Mouse (Mus musculus) hindbrain, embryonic 13.5 days (tissue): Measurements from ENCODE around the gene Pet117. TPM values are rescaled to one million over a fixed set of nuclear protein-coding genes. Genes with fewer than 3 reads are reported as not detected.
A peak's percentile ranks its signal among the peaks of the same experiment; 100 is the strongest.

ENCODE experiments used
- ATAC-seq: fragments of 200-750 bp; cut with Nextera tagmentation; 2 replicates; pipeline ENCODE4 v1.8.0; 2017; ENCODE audit warnings: moderate TSS enrichment; ENCODE audit not compliant: low FRiP score
- H3K27ac ChIP-seq: fragments of 300-500 bp; sonication (generic); 2 replicates; pipeline ENCODE4 v1.5.1; 2015; ENCODE audit warnings: inconsistent platforms, mild to moderate bottlenecking, moderate library complexity
- H3K27me3 ChIP-seq: fragments of 300-500 bp; sonication (generic); 2 replicates; pipeline ENCODE4 v1.6.1; 2015; ENCODE audit warnings: mild to moderate bottlenecking, inconsistent platforms
- H3K36me3 ChIP-seq: fragments of 300-500 bp; sonication (generic); 2 replicates; pipeline ENCODE4 v1.6.1; 2015; ENCODE audit warnings: mild to moderate bottlenecking, inconsistent platforms
- H3K4me1 ChIP-seq: fragments of 300-500 bp; sonication (generic); replicated peaks from 2 replicates; pipeline ENCODE4 v1.6.1; 2015; ENCODE audit warnings: inconsistent platforms
- H3K4me2 ChIP-seq: fragments of 300-500 bp; sonication (generic); 2 replicates; pipeline ENCODE4 v1.6.1; 2015; ENCODE audit warnings: inconsistent platforms, mild to moderate bottlenecking, moderate library complexity
- H3K4me3 ChIP-seq: fragments of 300-500 bp; sonication (generic); 2 replicates; pipeline ENCODE4 v1.5.1; 2015; ENCODE audit warnings: mild to moderate bottlenecking, inconsistent platforms
- H3K9ac ChIP-seq: fragments of 300-500 bp; sonication (generic); 2 replicates; pipeline ENCODE4 v1.6.1; 2015; ENCODE audit warnings: mild to moderate bottlenecking, inconsistent platforms
- H3K9me3 ChIP-seq: fragments of 300-500 bp; sonication (generic); 2 replicates; pipeline ENCODE4 v1.6.1; 2016; ENCODE audit warnings: inconsistent platforms
- WGBS: fragments of 180-500 bp; shearing (Covaris S2); methylation state at CpG from one replicate; pipeline ENCODE4 v1.1.7; 2015; 5-methylcytosine and 5-hydroxymethylcytosine counted together
- polyA plus RNA-seq: library from polyadenylated mRNA; unstranded; fragments of >200 nt; fragmentation: Nextera tagmentation; extraction: Ambion mirVana; gene quantifications from 2 replicates; pipeline ENCODE4 v1.2.1, GENCODE M21; 2015

Pet117 gene
- 2.4 and 4.3 TPM in 2 replicates for polyA plus RNA-seq

DNA sequence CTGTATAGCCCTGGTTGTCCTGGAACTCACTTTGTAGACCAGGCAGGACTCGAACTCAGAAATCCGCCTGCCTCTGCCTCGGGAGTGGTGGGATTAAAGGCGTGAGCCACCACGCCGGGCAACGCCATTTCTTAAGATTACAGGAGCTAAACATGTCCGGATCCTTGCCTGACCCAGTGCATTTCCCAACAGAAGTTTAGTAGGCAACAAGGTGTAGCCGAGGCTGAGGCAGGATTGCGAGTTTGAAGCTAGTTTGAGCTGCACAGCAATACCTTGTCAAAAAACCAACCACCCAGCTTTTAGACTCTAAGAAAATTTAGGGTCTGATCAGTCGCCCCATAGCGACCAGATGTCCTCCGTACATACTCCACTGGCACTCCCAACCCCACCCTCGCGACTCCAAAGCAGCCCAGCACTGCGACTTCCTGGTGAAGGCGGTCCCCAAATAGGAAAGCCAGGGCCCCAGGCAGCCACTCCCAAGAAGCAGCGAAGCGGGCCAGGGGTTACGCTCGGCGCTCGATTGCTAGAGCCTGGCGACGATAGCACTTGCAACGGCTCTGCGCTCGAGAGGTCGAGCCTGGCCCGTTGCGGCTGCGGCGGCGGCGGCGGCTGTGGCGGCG, at the start of gene Pet117, which contains the start of gene Kat14:
Gene Pet117 (plus strand): TSS at position 597 of the 620 bp plus-strand sequence.
Gene Kat14 (plus strand): TSS at position 584 of the 620 bp plus-strand sequence.
- H3K4me3 ChIP-seq, result peak within 1 kb of the TSS; percentile 87
- H3K4me1 ChIP-seq, result peaks cover 15% of the 10 kb centered on the region
- H3K9me3 ChIP-seq, result no peaks in the 10 kb centered on the region
- 8% methylated on average over 38 of the region's 38 CpGs for WGBS
- peak; percentile 97 for ATAC-seq
- H3K36me3 ChIP-seq, result peaks cover 6% of the 10 kb centered on the region
- peak within 1 kb of the TSS; percentile 95 for H3K27ac ChIP-seq
- H3K27me3 ChIP-seq, result no peaks in the 10 kb centered on the region
- H3K4me2 ChIP-seq, result peak within 1 kb of the TSS; percentile 71
- peak within 1 kb of the TSS; percentile 86 for H3K9ac ChIP-seq

DNA sequence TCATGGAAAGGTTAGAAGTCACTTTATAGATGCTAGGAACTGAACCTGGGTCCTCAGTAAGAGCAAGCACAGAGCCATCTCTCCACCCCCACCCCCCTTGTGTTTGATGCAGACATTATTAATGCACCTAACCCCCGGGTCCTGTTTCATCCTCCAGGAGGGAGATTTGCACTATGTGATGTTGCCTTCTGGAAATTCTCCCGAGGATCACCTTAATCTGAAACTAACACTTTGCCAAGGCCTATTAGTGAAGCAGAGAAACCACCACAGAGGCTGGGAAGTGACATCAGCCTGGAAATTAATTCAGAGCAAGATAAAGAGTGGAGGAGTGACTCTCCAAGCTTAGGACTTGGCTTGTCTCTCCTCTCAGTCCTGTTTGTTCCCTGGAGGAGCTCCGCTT, 44.6 kb upstream of the Pet117 start:
- Histone ChIP-seq H3K27ac (no peak overlapping the region), H3K27me3 (peaks cover 24% of the 10 kb centered on the region), H3K4me3 (no peak overlapping the region), H3K4me2 (no peak overlapping the region), H3K9ac (no peak overlapping the region), H3K36me3 (no peaks in the 10 kb centered on the region), H3K4me1 (no peaks in the 10 kb centered on the region), H3K9me3 (no peaks in the 10 kb centered on the region)
- no peak for ATAC-seq
- 78% methylated on average over 3 of the region's 3 CpGs for WGBS

DNA sequence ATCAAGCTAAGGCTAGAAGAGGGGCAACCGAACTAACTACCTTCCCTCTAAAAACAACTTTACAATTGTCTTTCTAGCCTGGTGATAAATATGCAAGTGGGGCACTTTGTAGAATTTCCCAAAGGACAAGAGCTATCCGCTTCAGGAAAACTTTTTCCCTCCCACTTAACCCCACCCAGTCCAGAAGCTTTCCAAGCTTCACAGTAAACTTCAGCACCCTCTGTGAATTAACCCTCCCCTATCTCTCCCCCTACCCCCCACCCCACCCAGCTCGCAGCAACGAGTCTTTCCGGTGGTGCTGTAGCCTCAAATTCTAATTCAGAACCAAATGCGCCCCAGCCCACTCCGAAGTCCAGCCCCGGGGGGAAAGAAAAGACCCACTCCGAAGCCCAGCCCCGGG, 39.3 kb upstream of the Pet117 start:
- Histone ChIP-seq H3K4me3 (no peak overlapping the region), H3K9ac (no peak overlapping the region), H3K27ac (no peak overlapping the region), H3K4me1 (peaks cover 37% of the 10 kb centered on the region), H3K36me3 (no peaks in the 10 kb centered on the region), H3K27me3 (peaks cover 76% of the 10 kb centered on the region), H3K9me3 (no peaks in the 10 kb centered on the region), H3K4me2 (no peak overlapping the region)
- no peak for ATAC-seq
- 8% methylated on average over 10 of the region's 10 CpGs for WGBS

DNA sequence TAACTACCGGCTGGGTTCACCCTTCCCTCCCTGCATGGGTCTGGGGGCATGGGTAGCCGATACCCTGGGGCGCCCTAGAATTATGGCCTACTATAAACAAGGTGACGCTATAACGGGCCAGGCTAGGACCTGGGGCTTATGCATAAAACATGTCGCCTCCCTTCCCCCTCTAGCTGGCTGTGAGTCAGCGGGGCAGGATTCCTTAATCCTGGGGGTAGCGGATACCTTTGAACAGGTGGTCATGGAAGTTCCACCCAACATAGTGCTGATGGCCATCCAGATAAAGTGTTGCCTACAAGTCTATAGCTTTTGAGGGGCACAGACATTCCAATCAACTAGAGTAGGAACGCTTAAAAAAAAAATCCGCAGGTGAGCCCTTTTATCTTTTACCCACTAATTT, 38.9 kb upstream of the Pet117 start:
- H3K4me2 ChIP-seq, result peak overlapping the region; percentile 93; the same call in 1 of the 2 replicates
- WGBS, result 3% methylated on average over 10 of the region's 10 CpGs

DNA sequence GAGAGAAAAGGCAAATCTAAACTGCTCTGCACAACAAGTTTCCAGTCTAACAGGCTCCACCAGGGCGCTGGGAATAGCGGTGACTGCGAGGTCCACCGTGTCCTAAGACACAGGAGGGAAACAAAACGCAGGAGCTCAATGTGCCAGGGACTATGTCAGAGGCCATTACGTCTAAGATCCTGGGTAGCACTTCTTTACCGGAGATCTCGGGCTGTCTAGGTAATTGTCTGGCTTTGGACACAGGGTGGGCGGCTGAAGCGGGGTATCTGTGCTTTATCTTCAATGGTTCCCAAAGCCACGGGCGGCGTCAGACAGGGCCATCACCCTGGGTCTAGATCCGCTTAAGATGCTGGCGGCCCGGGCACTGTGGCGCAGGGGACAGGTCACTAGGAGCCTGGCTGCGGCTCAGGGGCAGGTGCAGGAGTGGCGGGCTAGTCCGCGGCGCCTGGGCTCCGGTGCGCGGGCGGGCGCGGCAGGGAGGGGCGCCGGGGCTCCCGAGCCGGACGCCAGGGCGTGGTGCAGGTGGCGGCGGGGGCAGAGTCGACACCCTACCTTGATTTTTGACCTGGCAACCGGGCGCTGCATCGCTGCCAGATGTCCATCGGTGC, 38.3 kb upstream of the Pet117 start:
- Histone ChIP-seq H3K4me3 (peak overlapping the region; percentile 54), H3K27ac (no peak overlapping the region), H3K4me1 (peaks cover 37% of the 10 kb centered on the region), H3K36me3 (no peaks in the 10 kb centered on the region), H3K9ac (peak overlapping the region; percentile 69), H3K27me3 (peaks cover 86% of the 10 kb centered on the region), H3K4me2 (peak overlapping the region; percentile 93), H3K9me3 (no peaks in the 10 kb centered on the region)
- WGBS, result under 1% methylated on average over 41 of the region's 41 CpGs
- no peak for ATAC-seq

More for the DNA sequence above, 38.9 kb upstream of the Pet117 start:
- Histone ChIP-seq H3K9me3 (no peaks in the 10 kb centered on the region), H3K36me3 (no peaks in the 10 kb centered on the region), H3K4me3 (no peak overlapping the region), H3K27me3 (peaks cover 81% of the 10 kb centered on the region), H3K4me1 (peaks cover 37% of the 10 kb centered on the region), H3K9ac (no peak overlapping the region), H3K27ac (no peak overlapping the region)
- ATAC-seq, result no peak

DNA sequence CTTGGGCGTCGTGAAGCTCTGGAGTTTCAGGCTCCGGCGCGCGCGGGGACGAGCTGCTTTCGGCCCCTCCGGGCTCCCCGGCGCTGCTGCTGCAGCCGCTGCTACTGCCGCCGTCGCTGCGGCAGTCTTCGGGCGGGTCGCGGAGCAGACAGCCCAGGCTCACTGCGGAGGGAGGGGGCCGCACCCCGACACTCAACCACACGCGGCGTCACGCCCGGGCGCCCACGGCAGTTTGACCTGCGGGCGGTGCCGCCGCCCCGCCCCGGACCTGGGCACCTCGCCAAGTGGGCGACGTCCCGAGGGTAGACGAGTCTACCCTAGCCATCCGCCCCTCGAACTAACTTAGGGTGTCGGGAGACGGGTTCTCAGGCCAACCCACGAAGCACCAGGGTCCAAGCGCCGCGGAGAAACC, 37.8 kb upstream of the Pet117 start:
- Histone ChIP-seq H3K9me3 (no peaks in the 10 kb centered on the region), H3K9ac (peak overlapping the region; percentile 69), H3K27ac (no peak overlapping the region), H3K4me3 (peak overlapping the region; percentile 54), H3K4me2 (peak overlapping the region; percentile 93), H3K27me3 (peaks cover 90% of the 10 kb centered on the region), H3K4me1 (peaks cover 37% of the 10 kb centered on the region), H3K36me3 (no peaks in the 10 kb centered on the region)
- whole genome bisulfite sequencing, result under 1% methylated on average over 46 of the region's 50 CpGs
- peak; percentile 57; the same call in 1 of the 2 replicates for ATAC-seq

DNA sequence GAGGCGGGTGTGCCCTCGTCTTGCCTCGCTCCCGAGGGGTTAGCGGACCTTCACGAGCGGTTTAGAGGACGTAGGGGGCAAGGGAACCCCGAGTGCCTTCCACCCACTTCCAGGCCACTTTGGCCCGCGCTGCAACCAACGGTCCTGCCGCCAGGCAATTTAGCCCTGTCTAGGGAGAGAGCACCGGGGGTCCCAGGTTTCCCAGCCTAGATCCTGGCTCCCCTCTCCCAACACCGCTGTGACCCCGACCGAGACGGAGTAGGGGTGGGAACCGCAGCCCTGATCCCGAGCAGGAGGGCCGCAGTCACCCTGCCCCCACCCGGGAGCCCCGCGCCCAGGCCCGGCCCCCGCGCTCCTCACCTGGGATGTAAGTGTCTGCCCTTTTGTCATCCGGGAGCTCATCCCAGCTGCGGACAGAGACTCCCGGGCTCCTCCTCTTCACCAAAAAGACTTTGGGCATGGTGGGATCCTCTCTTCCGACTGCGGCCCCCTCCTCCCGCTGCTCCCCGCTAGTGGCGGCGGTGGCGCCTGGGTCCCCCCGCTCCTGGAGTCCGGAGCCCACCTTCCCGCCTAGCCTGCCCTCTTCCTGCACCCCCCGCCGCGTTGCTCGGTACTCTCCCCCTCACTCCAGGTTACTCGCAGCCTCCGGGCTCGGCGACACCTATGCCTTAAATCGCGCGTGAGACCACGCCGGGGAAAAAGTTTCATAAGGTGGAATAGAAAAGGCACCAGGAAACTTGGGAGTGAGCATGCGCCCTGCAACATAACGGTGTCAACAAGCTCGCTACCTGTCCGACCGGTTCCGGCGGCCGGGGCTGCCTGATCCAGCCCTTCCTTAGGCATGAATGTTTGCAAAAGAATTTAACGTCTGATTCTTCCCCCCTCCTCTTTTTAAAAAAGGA, 37.1 kb upstream of the Pet117 start, which contains the start of gene Ovol2:
Gene Ovol2 (minus strand): TSS at position 746 of the 902 bp plus-strand sequence.
- peak within 1 kb of the TSS; percentile 93 for H3K4me2 ChIP-seq
- H3K4me3 ChIP-seq, result peak within 1 kb of the TSS; percentile 54
- H3K36me3 ChIP-seq, result no peaks in the 10 kb centered on the region
- peak within 1 kb of the TSS; percentile 69 for H3K9ac ChIP-seq
- no peak within 1 kb of the TSS for H3K27ac ChIP-seq
- H3K9me3 ChIP-seq, result no peaks in the 10 kb centered on the region
- peaks cover 37% of the 10 kb centered on the region for H3K4me1 ChIP-seq
- peak; percentile 61 for ATAC-seq
- WGBS, result under 1% methylated on average over 61 of the region's 62 CpGs
- peaks cover 96% of the 10 kb centered on the region for H3K27me3 ChIP-seq

DNA sequence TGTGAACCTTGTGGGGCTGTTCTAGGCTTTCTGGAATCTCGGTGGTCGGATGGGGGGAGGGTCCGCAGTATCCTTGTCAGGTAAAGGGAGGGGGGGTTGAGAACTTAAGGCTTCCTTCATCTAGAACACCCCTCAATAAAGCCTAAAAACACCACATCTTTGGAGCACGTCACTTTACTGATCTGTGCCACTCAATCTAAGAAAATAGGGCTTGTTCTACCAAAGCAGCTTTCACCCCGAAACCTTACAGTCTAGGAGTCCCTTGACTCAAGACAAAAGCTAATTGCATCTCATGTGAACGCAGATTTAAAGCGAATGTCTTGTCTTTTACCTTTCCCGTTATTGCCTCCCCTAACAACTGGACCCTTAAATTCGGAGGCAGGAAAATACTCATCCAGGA, 36.3 kb upstream of the Pet117 start:
- Histone ChIP-seq H3K27me3 (peaks cover 93% of the 10 kb centered on the region), H3K4me1 (peaks cover 37% of the 10 kb centered on the region), H3K4me2 (peak overlapping the region; percentile 93), H3K9ac (peak overlapping the region; percentile 46; the same call in 1 of the 2 replicates), H3K27ac (no peak overlapping the region), H3K4me3 (peak overlapping the region; percentile 54), H3K36me3 (no peaks in the 10 kb centered on the region), H3K9me3 (no peaks in the 10 kb centered on the region)
- 4% methylated on average over 9 of the region's 9 CpGs for WGBS
- ATAC-seq, result no peak

DNA sequence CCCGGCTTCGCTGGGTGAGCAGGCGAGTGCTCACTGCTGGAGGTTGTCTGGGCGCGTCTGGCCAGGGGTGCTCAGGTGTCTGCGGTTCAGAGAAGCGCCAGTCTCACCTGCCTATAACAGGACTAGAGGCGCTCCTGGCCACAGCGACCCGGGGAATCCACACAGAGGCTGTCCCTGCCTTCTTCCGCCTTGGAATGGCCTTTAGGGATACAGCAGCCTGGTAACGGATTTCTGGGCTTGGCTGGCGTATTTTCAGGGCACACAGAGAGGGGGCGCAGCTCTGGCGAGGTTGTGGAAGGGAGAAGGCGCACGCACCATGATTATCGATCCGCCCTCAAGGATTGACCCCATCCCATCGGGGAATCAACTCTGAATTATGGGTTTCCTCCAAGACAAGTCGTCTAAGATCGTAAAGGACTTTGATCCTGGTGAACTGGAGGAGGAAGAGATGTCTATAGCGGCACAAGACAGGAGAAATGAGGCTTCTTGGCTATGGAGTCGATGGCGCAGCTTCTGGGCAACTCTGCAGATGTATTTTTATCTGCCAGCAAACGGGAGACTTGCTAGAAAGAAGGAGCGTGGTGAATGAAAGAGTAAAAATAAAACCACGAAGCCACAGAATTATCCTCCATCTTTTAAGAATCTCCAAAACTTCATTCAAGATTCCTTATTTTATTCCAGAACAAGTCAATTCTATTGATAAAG, 35.5 kb upstream of the Pet117 start:
- no peak for ATAC-seq
- Histone ChIP-seq H3K27me3 (peaks cover 86% of the 10 kb centered on the region), H3K4me1 (peaks cover 37% of the 10 kb centered on the region), H3K27ac (no peak overlapping the region), H3K36me3 (no peaks in the 10 kb centered on the region), H3K9me3 (no peaks in the 10 kb centered on the region), H3K4me2 (peak overlapping the region; percentile 93), H3K9ac (peak overlapping the region; percentile 46; the same call in 1 of the 2 replicates), H3K4me3 (peak overlapping the region; percentile 54)
- WGBS, result 8% methylated on average over 28 of the region's 28 CpGs

DNA sequence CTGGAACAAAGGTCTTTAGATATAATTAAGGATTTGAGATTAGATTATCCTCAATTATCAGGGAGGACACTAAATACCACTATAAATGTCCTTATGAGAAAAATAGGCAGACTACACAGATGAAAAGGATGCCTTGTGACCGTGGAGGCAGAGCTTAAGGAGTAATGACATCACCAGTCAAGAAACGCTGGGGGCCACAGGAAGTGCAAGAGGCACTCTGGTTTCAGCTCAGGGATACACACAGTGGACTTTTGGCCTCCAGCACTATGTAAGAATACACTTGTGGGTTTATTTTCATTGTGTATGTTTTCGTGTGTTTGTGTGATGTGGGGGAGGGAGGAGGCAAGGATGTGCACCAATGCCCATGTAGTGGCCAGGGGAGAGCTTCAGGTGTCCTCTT, 31.6 kb upstream of the Pet117 start:
- 76% methylated on average over 3 of the region's 3 CpGs for WGBS
- Histone ChIP-seq H3K9ac (no peak overlapping the region), H3K36me3 (no peaks in the 10 kb centered on the region), H3K27me3 (peaks cover 46% of the 10 kb centered on the region), H3K4me1 (peaks cover 12% of the 10 kb centered on the region), H3K4me2 (no peak overlapping the region), H3K9me3 (no peaks in the 10 kb centered on the region), H3K27ac (no peak overlapping the region), H3K4me3 (no peak overlapping the region)
- ATAC-seq, result no peak

DNA sequence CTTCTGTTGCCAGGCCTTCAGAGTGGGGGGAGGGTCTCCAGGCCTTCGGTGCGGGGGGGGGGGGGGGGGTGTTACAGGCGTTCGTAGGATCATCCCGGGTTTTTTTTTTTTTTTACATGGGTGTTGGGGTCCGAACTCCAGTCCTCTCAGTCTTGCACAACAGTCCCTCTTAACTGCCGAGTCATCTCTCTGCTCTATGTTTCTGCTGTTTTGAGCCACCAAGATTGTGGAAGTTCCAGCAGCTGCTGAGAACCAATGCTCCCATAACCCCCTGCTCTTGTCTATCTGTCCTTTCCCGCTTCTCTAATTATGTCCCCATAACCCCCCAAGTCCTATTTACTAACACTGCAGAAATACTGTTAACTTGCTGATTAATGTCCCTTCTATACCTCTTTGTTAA, 31.1 kb upstream of the Pet117 start:
- no peak overlapping the region for H3K27ac ChIP-seq
- H3K4me1 ChIP-seq, result peaks cover 7% of the 10 kb centered on the region
- H3K27me3 ChIP-seq, result peaks cover 41% of the 10 kb centered on the region
- no peak overlapping the region for H3K4me3 ChIP-seq
- WGBS, result 96% methylated on average over 5 of the region's 8 CpGs
- H3K9me3 ChIP-seq, result no peaks in the 10 kb centered on the region
- H3K36me3 ChIP-seq, result no peaks in the 10 kb centered on the region
- ATAC-seq, result no peak
- no peak overlapping the region for H3K4me2 ChIP-seq
- no peak overlapping the region for H3K9ac ChIP-seq
